Mouse (Mus musculus) midbrain, postnatal 0 days (tissue): ENCODE data around the gene Pacsin2. TPM values are rescaled to one million over a fixed set of nuclear protein-coding genes. Genes with fewer than 3 reads are reported as not detected.

Source experiments
- ATAC-seq: fragments of 200-750 bp; cut with Nextera tagmentation; 2 replicates; pipeline ENCODE4 v1.8.0; 2017; ENCODE audit warnings: moderate number of reproducible peaks, mild to moderate bottlenecking, moderate TSS enrichment, moderate library complexity; ENCODE audit not compliant: low FRiP score
- DNase-seq: peaks from one replicate; pipeline ENCODE4 v3.0.0-alpha.2; 2015; ENCODE audit warnings: low spot score
- H3K27ac ChIP-seq: fragments of 300-500 bp; sonication (generic); 2 replicates; pipeline ENCODE4 v1.5.1; 2014; ENCODE audit warnings: low read depth, mild to moderate bottlenecking, low read length, mixed read lengths
- H3K27me3 ChIP-seq: fragments of 300-500 bp; sonication (generic); 2 replicates; pipeline ENCODE4 v1.6.1; 2014; ENCODE audit warnings: low read length, control low read depth, mixed read lengths; ENCODE audit not compliant: insufficient read depth
- H3K36me3 ChIP-seq: fragments of 300-500 bp; sonication (generic); 2 replicates; pipeline ENCODE4 v1.6.1; 2014; ENCODE audit warnings: low read length, control low read depth, mixed read lengths; ENCODE audit not compliant: insufficient read depth
- H3K4me1 ChIP-seq: fragments of 300-500 bp; sonication (generic); 2 replicates; pipeline ENCODE4 v1.6.1; 2014; ENCODE audit warnings: mild to moderate bottlenecking, control low read depth, antibody characterized with exemption, low read length, mixed read lengths; ENCODE audit not compliant: insufficient read depth
- H3K4me2 ChIP-seq: fragments of 300-500 bp; sonication (generic); 2 replicates; pipeline ENCODE4 v1.6.1; 2014; ENCODE audit warnings: low read depth, mild to moderate bottlenecking, low read length, mixed read lengths; ENCODE audit not compliant: poor library complexity, severe bottlenecking
- H3K4me3 ChIP-seq: fragments of 300-500 bp; sonication (generic); 2 replicates; pipeline ENCODE4 v1.5.1; 2014; ENCODE audit warnings: low read depth, mild to moderate bottlenecking, low read length, moderate library complexity
- H3K9ac ChIP-seq: fragments of 300-500 bp; sonication (generic); replicated peaks from 2 replicates; pipeline ENCODE4 v1.6.1; 2014; ENCODE audit warnings: mild to moderate bottlenecking, low read length, moderate library complexity, mixed read lengths; ENCODE audit not compliant: poor library complexity, severe bottlenecking
- H3K9me3 ChIP-seq: fragments of 300-500 bp; sonication (generic); 2 replicates; pipeline ENCODE4 v1.6.1; 2016; ENCODE audit warnings: low read length, control low read depth
- CTCF ChIP-seq: IDR thresholded peaks from 2 replicates; pipeline ENCODE4 v1.5.1; 2016; ENCODE audit warnings: antibody characterized with exemption, mild to moderate bottlenecking
- WGBS: fragments of 180-500 bp; shearing (Covaris S2); extraction: QIAGEN DNeasy Blood & Tissue Kit; methylation state at CpG from one replicate; pipeline ENCODE4 v1.1.7; 2014; 5-methylcytosine and 5-hydroxymethylcytosine counted together
- polyA plus RNA-seq: library from polyadenylated mRNA; unstranded; fragments of >200 nt; fragmentation: Nextera tagmentation; extraction: Ambion mirVana; gene quantifications from 2 replicates; pipeline ENCODE4 v1.2.1, GENCODE M21; 2015
- total RNA-seq: library from RNA; depleted of rRNA; stranded (reverse); fragments of >200 nt; gene quantifications from 2 replicates; pipeline ENCODE4 v1.2.3, GENCODE M21; 2014

Pacsin2 gene
- total and polyA plus RNA-seq, 2 experiments from 2014 or later = 14.6 to 16.2 TPM

DNA sequence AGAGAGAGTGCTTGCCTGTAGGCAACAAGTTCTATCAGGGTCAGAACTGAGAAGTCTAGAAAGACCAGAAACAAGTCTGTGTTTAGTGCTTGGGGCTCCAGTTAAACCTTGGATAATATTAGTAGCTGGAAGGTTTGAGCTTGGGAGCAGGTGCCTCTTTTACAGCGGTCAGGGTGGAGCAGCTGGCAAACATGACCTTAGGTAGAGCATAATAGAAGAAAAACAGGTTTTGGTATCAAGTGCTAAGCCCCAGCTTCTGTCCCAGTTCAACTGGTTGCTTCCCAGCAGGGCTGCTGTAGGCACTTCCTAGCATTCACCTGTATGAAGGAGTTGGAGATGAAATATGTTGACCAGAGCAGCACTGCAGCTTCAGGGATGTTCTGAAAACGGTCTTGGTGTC lies 113.5 kb downstream of the Pacsin2 start:
- 0 out of 2 replicates have a peak, but pooled peaks cover 4% of the 10 kb centered on the region for H3K36me3 ChIP-seq
- no peak overlapping the region for H3K4me3 ChIP-seq
- no peak overlapping the region for H3K4me2 ChIP-seq
- DNase-seq = no peak
- no peak for ATAC-seq
- WGBS = 68% methylated on average over 2 of the region's 2 CpGs
- no peak for TF ChIP-seq CTCF
- no peaks in the 10 kb centered on the region for H3K9me3 ChIP-seq
- H3K9ac ChIP-seq = no peak overlapping the region
- no peaks in the 10 kb centered on the region for H3K4me1 ChIP-seq
- no peak overlapping the region for H3K27ac ChIP-seq
- no peaks in the 10 kb centered on the region for H3K27me3 ChIP-seq

- peak within 1 kb of the TSS; percentile 88 for H3K9ac ChIP-seq
- peak; percentile 95 for DNase-seq
- H3K4me2 ChIP-seq = peak within 1 kb of the TSS; percentile 91
- H3K27me3 ChIP-seq = no peaks in the 10 kb centered on the region
- peak within 1 kb of the TSS; percentile 88 for H3K4me3 ChIP-seq
- under 1% methylated on average over 47 of the region's 60 CpGs for WGBS
- no peak for TF ChIP-seq CTCF
- H3K4me1 ChIP-seq = no peaks in the 10 kb centered on the region
- H3K9me3 ChIP-seq = no peaks in the 10 kb centered on the region
- ATAC-seq = peak; percentile 92
- H3K36me3 ChIP-seq = 0 out of 2 replicates have a peak, but pooled peaks cover 4% of the 10 kb centered on the region
- peak within 1 kb of the TSS; percentile 47; the same call in 1 of the 2 replicates for H3K27ac ChIP-seq
These were observed 114.3 kb downstream of the Pacsin2 start, which contains the start of gene Arfgap3 for GRCm38 (mm10) chr15:83349954-83350711. TSS of gene Arfgap3 (minus strand) at chr15:83350247.

DNA sequence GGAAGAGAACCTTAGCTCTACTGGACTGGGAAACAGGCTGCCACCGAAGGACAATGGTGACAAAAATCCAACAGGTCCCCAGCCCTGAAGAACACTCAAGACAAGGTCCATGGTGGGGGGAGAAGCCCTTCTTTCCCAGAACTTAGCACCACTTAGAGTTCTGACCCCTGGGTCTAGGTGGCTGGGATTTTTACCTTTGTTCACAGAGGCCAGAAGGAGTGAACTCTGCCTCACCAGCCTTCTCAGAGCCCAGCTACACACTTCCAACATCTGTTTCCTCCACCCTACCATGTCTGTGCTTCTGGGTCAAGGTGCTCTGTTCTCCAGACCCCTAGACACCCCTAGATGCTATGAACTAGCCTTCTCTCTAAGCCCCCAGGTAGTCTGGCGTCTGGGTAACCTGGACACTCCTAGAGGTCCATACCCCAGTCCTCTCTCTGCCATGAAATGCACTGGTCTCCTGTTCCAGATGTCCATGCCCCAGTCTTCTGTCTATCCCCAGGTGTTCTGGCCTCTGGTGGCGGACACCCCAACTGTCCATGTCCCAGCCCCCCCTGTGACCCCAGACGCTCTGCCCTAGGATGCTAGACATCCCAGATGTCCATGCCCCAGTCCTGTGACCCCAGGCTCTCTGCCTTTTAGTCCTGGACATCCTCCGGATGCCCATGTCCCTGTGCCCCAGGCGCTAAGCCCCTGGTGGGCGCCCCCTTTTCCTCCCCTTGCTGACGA lies 115.0 kb downstream of the Pacsin2 start:
- no peaks in the 10 kb centered on the region for H3K9me3 ChIP-seq
- H3K4me3 ChIP-seq = peak overlapping the region; percentile 88
- TF ChIP-seq CTCF = no peak
- WGBS = 18% methylated on average over 7 of the region's 8 CpGs
- H3K36me3 ChIP-seq = 0 out of 2 replicates have a peak, but pooled peaks cover 4% of the 10 kb centered on the region
- no peaks in the 10 kb centered on the region for H3K27me3 ChIP-seq
- DNase-seq (no peak), ATAC-seq (peak; percentile 50; the same call in 1 of the 2 replicates)
- H3K27ac ChIP-seq = peak overlapping the region; percentile 47; the same call in 1 of the 2 replicates
- peak overlapping the region; percentile 91 for H3K4me2 ChIP-seq
- no peaks in the 10 kb centered on the region for H3K4me1 ChIP-seq
- peak overlapping the region; percentile 88 for H3K9ac ChIP-seq

- 82% methylated on average over 4 of the region's 4 CpGs for WGBS
- peak overlapping the region; percentile 88; the same call in 1 of the 2 replicates for H3K4me3 ChIP-seq
- ATAC-seq = no peak
These were observed 115.7 kb downstream of the Pacsin2 start for GRCm38 (mm10) chr15:83348747-83349146.

GRCm38 (mm10) chr15:83345898-83346529 lies 118.4 kb downstream of the Pacsin2 start:
- Histone ChIP-seq H3K4me1 (no peaks in the 10 kb centered on the region), H3K4me3 (no peak overlapping the region), H3K4me2 (no peak overlapping the region), H3K27me3 (no peaks in the 10 kb centered on the region), H3K36me3 (peaks cover 13% of the 10 kb centered on the region), H3K9me3 (no peaks in the 10 kb centered on the region), H3K9ac (no peak overlapping the region), H3K27ac (no peak overlapping the region)
- no peak for DNase-seq
- no peak for TF ChIP-seq CTCF
- ATAC-seq = no peak
- 90% methylated on average over 15 of the region's 15 CpGs for WGBS

More at GRCm38 (mm10) chr15:83348747-83349146, 115.7 kb downstream of the Pacsin2 start:
- H3K9ac ChIP-seq = no peak overlapping the region
- DNase-seq = no peak
- peak overlapping the region; percentile 91 for H3K4me2 ChIP-seq
- no peak for TF ChIP-seq CTCF
- H3K27me3 ChIP-seq = no peaks in the 10 kb centered on the region
- no peaks in the 10 kb centered on the region for H3K4me1 ChIP-seq
- H3K27ac ChIP-seq = no peak overlapping the region
- no peaks in the 10 kb centered on the region for H3K9me3 ChIP-seq
- H3K36me3 ChIP-seq = 0 out of 2 replicates have a peak, but pooled peaks cover 4% of the 10 kb centered on the region
